ENCODE assay signal across 26 mouse cellular contexts in genomic region chr14:78932094-78932493, GRCm38 (mm10).
"Had no signal": no experiment of that assay in that cellular context is flagged by ENCODE, and none has a peak within 500 bp of the region (broad histone marks: within the 10 kb centered on the region; RNA-seq: fewer than 3 reads in every experiment).

No protein-coding gene starts in this region.

- H3K27me3 ChIP-seq: heart, embryonic 13.5 days; heart, embryonic 15.5 days; hindbrain, embryonic 13.5 days; kidney, embryonic 15.5 days; limb, embryonic 13.5 days; limb, embryonic 15.5 days; liver, embryonic 12.5 days had no signal

- H3K9ac ChIP-seq: heart, embryonic 13.5 days; heart, embryonic 15.5 days; hindbrain, embryonic 13.5 days; kidney, embryonic 15.5 days; limb, embryonic 13.5 days; limb, embryonic 15.5 days; liver, embryonic 12.5 days; liver, embryonic 14.5 days had no signal

- H3K27ac ChIP-seq: heart, adult 2 months; heart, embryonic 13.5 days; heart, embryonic 15.5 days; hindbrain, embryonic 13.5 days; kidney, embryonic 15.5 days; kidney, postnatal 0 days; limb, embryonic 13.5 days; limb, embryonic 15.5 days; liver, embryonic 12.5 days; liver, embryonic 14.5 days had no signal

- H3K9me3 ChIP-seq: heart, embryonic 13.5 days; heart, embryonic 15.5 days; hindbrain, embryonic 13.5 days; kidney, embryonic 15.5 days; limb, embryonic 13.5 days; limb, embryonic 15.5 days; liver, embryonic 12.5 days had no signal

- H3K4me2 ChIP-seq: heart, embryonic 11.5 days; heart, embryonic 13.5 days; heart, embryonic 15.5 days; hindbrain, embryonic 13.5 days; kidney, embryonic 15.5 days; limb, embryonic 13.5 days; limb, embryonic 15.5 days; liver, embryonic 12.5 days had no signal

- H3K36me3 ChIP-seq: limb, embryonic 15.5 days had no signal

- ATAC-seq: hindbrain, embryonic 16.5 days; intestine, embryonic 16.5 days; liver, embryonic 12.5 days had no signal

- H3K4me1 ChIP-seq: heart, embryonic 13.5 days; heart, embryonic 15.5 days; kidney, embryonic 15.5 days; limb, embryonic 15.5 days; liver, embryonic 12.5 days had no signal

- H3K4me3 ChIP-seq: heart, adult 2 months; heart, embryonic 13.5 days; heart, embryonic 15.5 days; hindbrain, embryonic 13.5 days; kidney, embryonic 15.5 days; limb, embryonic 13.5 days; limb, embryonic 15.5 days; liver, embryonic 12.5 days had no signal

- DNase-seq: gastrocnemius, postnatal 14 days; gastrocnemius, postnatal 36 days; heart, adult 11 months; heart, adult 2 months; heart, postnatal 14 days; heart, postnatal 36 days; kidney, adult 11 months; kidney, adult 2 months; kidney, adult 9 months; kidney, postnatal 14 days; kidney, postnatal 36 days; layer of hippocampus, adult 9-11 months; layer of hippocampus, postnatal 36 days; left cerebral cortex, postnatal 4 days had no signal
